Mouse (Mus musculus): ENCODE results near the gene Myo9a. TPM values are rescaled to one million over a fixed set of nuclear protein-coding genes. Genes with fewer than 3 reads are reported as not detected.

Gene Myo9a
- polyA plus RNA-seq, 1 experiment from 2014 or later, result 22.9 TPM

- Histone ChIP-seq H3K4me1 (no peaks in the 10 kb centered on the region), H3K4me2 (replicated peaks) (no peak overlapping the region), H3K27ac (replicated peaks) (no peak overlapping the region), H3K36me3 (no peaks in the 10 kb centered on the region), H3K27me3 (no peaks in the 10 kb centered on the region), H3K9me3 (no peaks in the 10 kb centered on the region), H3K9ac (replicated peaks) (no peak overlapping the region), H3K4me3 (no peak overlapping the region)
- WGBS, result 27% methylated on average over 6 of the region's 6 CpGs
- ATAC-seq (ENCODE audit: low FRiP score, low read depth), result no peak
Observed at GRCm38 (mm10) chr9:59969383-59969782, 218.7 kb downstream of the Myo9a start.

GRCm38 (mm10) chr9:59971263-59971662 lies 220.6 kb downstream of the Myo9a start:
- Histone ChIP-seq H3K4me2 (replicated peaks) (no peak overlapping the region), H3K9me3 (no peaks in the 10 kb centered on the region), H3K9ac (replicated peaks) (no peak overlapping the region), H3K4me3 (no peak overlapping the region), H3K27me3 (no peaks in the 10 kb centered on the region), H3K4me1 (no peaks in the 10 kb centered on the region), H3K36me3 (no peaks in the 10 kb centered on the region), H3K27ac (replicated peaks) (no peak overlapping the region)
- ATAC-seq (ENCODE audit: low FRiP score, low read depth), result no peak
- 84% methylated on average over 4 of the region's 4 CpGs for WGBS

Other genes starting within 250 kb of the Myo9a start
- gene Hexa, start 211.4 kb upstream of the Myo9a start, polyA plus RNA-seq (2016; fragmentation: Nextera tagmentation; extraction: Ambion mirVana), result 45.5 and 47.7 TPM in 2 replicates
- 0.21 TPM in 1 of 2 replicates, not detected in the other for gene Tmem202, start 211.0 kb upstream of the Myo9a start, polyA plus RNA-seq (2016; fragmentation: Nextera tagmentation; extraction: Ambion mirVana)
- gene Celf6, start 173.0 kb upstream of the Myo9a start, polyA plus RNA-seq (2016; fragmentation: Nextera tagmentation; extraction: Ambion mirVana), result 22.0 and 22.1 TPM in 2 replicates
- gene Parp6, start 133.6 kb upstream of the Myo9a start, polyA plus RNA-seq (2016; fragmentation: Nextera tagmentation; extraction: Ambion mirVana), result 117 and 126 TPM in 2 replicates
- 1,621 and 1,694 TPM in 2 replicates for gene Pkm, start 94.5 kb upstream of the Myo9a start, polyA plus RNA-seq (2016; fragmentation: Nextera tagmentation; extraction: Ambion mirVana)
- gene Gramd2, start 70.8 kb upstream of the Myo9a start, polyA plus RNA-seq (2016; fragmentation: Nextera tagmentation; extraction: Ambion mirVana), result 0.38 and 0.40 TPM in 2 replicates
- gene Senp8, start 186 bp upstream of the Myo9a start, polyA plus RNA-seq (2016; fragmentation: Nextera tagmentation; extraction: Ambion mirVana), result 17.1 and 17.5 TPM in 2 replicates
- 0.24 TPM in 1 of 2 replicates, not detected in the other for gene Nr2e3, start 209.8 kb downstream of the Myo9a start, polyA plus RNA-seq (2016; fragmentation: Nextera tagmentation; extraction: Ambion mirVana)

Measured in midbrain, embryonic 12.5 days (tissue).